Mouse (Mus musculus) urinary bladder, postnatal 36 days (tissue): ENCODE measurements around the gene Ide.
A peak's percentile ranks its signal among the peaks of the same experiment; 100 is the strongest.

ENCODE experiments used
- DNase-seq, 2 experiments: peaks; one replicate each; pipeline ENCODE4 v3.0.0; 2022; ENCODE audit warnings: low spot score in 2 of 2, mixed read lengths in 1 of 2

Ide gene

GRCm38 (mm10) chr19:37335392-37335791 is 2.3 kb downstream of the Ide start:
- no peak for DNase-seq

- DNase-seq, result no peak
These were observed 4.3 kb downstream of the Ide start for GRCm38 (mm10) chr19:37333357-37333756.

- no peak for DNase-seq
These were observed 4.9 kb downstream of the Ide start for GRCm38 (mm10) chr19:37332726-37333125.

- no peak for DNase-seq
These were observed 10.4 kb downstream of the Ide start for GRCm38 (mm10) chr19:37327216-37327615.

GRCm38 (mm10) chr19:37323566-37323965 is 14.1 kb downstream of the Ide start:
- DNase-seq, result no peak

GRCm38 (mm10) chr19:37320802-37321619 is 16.6 kb downstream of the Ide start:
- peak in 1 of 2 experiments; percentile 38 for DNase-seq

GRCm38 (mm10) chr19:37317359-37317758 is 20.3 kb downstream of the Ide start:
- no peak for DNase-seq

- DNase-seq, result no peak
These were observed 22.6 kb downstream of the Ide start for GRCm38 (mm10) chr19:37315091-37315490.

GRCm38 (mm10) chr19:37311426-37311825 is 26.2 kb downstream of the Ide start:
- DNase-seq, result no peak

GRCm38 (mm10) chr19:37310133-37310532 is 27.5 kb downstream of the Ide start:
- no peak for DNase-seq

GRCm38 (mm10) chr19:37308941-37309340 is 28.7 kb downstream of the Ide start:
- no peak for DNase-seq

- DNase-seq, result no peak
These were observed 29.7 kb downstream of the Ide start for GRCm38 (mm10) chr19:37307826-37308545.

GRCm38 (mm10) chr19:37306176-37306575 is 31.5 kb downstream of the Ide start:
- DNase-seq, result no peak

GRCm38 (mm10) chr19:37304866-37305265 is 32.8 kb downstream of the Ide start:
- no peak for DNase-seq

- DNase-seq, result no peak
These were observed 33.6 kb downstream of the Ide start for GRCm38 (mm10) chr19:37304006-37304405.

GRCm38 (mm10) chr19:37301733-37302132 is 35.9 kb downstream of the Ide start:
- no peak for DNase-seq

GRCm38 (mm10) chr19:37291676-37292075 is 46.0 kb downstream of the Ide start:
- no peak for DNase-seq

- DNase-seq, result no peak
These were observed 46.7 kb downstream of the Ide start for GRCm38 (mm10) chr19:37290906-37291305.

GRCm38 (mm10) chr19:37284775-37285174 is 52.9 kb downstream of the Ide start:
- DNase-seq, result no peak

GRCm38 (mm10) chr19:37283166-37283565 is 54.5 kb downstream of the Ide start:
- no peak for DNase-seq

- no peak for DNase-seq
These were observed 55.9 kb downstream of the Ide start for GRCm38 (mm10) chr19:37281710-37282109.

GRCm38 (mm10) chr19:37279194-37279593 is 58.5 kb downstream of the Ide start:
- no peak for DNase-seq

- DNase-seq, result no peak
These were observed 62.1 kb downstream of the Ide start for GRCm38 (mm10) chr19:37275555-37275954.
